Mouse (Mus musculus): ENCODE measurements around the gene Adamts16.

DNA sequence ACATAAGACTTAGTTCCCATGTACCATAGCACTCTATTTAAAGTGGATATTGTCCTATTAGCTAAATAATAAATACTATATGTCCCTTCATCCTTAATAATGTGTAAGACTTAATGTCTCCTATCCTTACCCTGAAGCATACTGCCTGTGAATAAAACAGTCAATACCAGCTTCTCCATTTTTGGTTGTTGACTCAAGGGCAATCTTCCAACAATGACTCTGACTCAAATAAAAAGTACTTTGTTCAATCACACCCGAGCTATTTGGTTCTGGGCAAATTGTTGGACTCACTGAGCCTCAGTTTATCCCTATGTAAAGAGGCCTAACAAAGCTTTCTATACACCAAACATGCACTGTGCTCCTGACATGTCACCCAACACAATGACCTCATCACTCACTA lies 51.8 kb downstream of the Adamts16 start:
- TF ChIP-seq CTCF (IDR thresholded peaks at IDR 0.05; ENCODE audit: insufficient read depth, low read length) (no peak), POLR2A (IDR thresholded peaks at IDR 0.05; ENCODE audit: borderline replicate concordance, extremely low read depth, low read depth, low read length) (no peak)
